In the genomic region with DNA sequence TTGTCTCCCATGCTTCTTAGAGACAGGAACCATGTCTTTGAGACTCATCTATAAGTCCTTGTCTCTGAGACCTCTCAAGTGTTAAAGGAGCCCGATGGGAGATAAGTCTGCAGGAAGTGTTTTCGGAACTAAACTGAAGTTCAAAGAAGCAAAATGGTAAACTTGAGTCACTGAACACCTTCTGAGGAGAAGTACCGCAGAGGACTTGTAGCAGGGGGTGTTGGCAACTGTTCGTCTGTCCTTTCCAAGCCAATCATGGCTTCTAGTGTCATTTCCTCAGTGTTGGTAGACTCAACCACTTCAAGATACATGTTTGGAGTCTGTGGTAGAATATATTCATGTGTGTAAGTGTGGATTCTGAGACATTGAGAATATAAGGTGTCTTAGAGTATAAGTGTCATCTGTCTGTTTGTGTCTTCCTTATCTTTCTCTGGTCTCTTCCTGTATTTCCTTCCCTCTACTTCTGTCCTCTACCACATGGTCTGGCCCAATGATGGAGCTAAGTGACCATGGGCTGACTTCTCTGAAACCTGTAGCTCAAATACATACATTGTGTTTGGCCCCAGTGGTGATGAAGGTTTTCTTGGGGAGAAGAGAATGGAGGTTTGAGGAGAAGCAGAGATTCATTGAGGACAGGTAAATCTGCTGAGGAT, we compare ENCODE assay signal across 13 mouse cellular contexts. TPM values are rescaled to one million over a fixed set of nuclear protein-coding genes. Genes with fewer than 3 reads are reported as not detected.
"Had no signal": no experiment of that assay in that cellular context is flagged by ENCODE, and none has a peak within 500 bp of the region (broad histone marks: within the 10 kb centered on the region; RNA-seq: fewer than 3 reads in every experiment).

No protein-coding gene starts in this region.

- H3K27me3 ChIP-seq: limb, embryonic 13.5 days; midbrain, embryonic 12.5 days; neural tube, embryonic 15.5 days had no signal

- ATAC-seq: midbrain, embryonic 16.5 days had no signal

- H3K27ac ChIP-seq: kidney, postnatal 0 days; layer of hippocampus, adult 2 months; limb, embryonic 13.5 days; liver, embryonic 14.5 days; midbrain, embryonic 12.5 days; neural tube, embryonic 15.5 days; stomach, postnatal 0 days had no signal

- DNase-seq: left cerebral cortex, postnatal 4 days had no signal

- H3K9ac ChIP-seq: limb, embryonic 13.5 days; liver, embryonic 14.5 days; midbrain, embryonic 12.5 days; neural tube, embryonic 15.5 days had no signal

- H3K9me3 ChIP-seq: limb, embryonic 13.5 days; midbrain, embryonic 12.5 days; neural tube, embryonic 15.5 days had no signal

- H3K36me3 ChIP-seq: limb, embryonic 13.5 days; midbrain, embryonic 12.5 days; neural tube, embryonic 15.5 days had no signal

- H3K4me1 ChIP-seq: midbrain, embryonic 12.5 days; neural tube, embryonic 15.5 days had no signal

- H3K4me3 ChIP-seq: layer of hippocampus, adult 2 months; limb, embryonic 13.5 days; midbrain, embryonic 12.5 days; neural tube, embryonic 15.5 days had no signal

- H3K4me2 ChIP-seq: limb, embryonic 13.5 days; midbrain, embryonic 12.5 days; neural tube, embryonic 15.5 days had no signal

RNA-seq across cellular contexts. Expression of a gene that starts 31.9 kb away (rescaled TPM):
- total RNA-seq: layer of hippocampus, adult 2 months; layer of hippocampus, postnatal 10 days; liver, adult 2 months; megakaryocyte-erythroid progenitor cell, adult 5-6 weeks had no signal
- polyA plus RNA-seq: kidney, postnatal 0 days; limb, embryonic 13.5 days; liver, embryonic 14.5 days; midbrain, embryonic 12.5 days; midbrain, embryonic 16.5 days; neural tube, embryonic 11.5 days; neural tube, embryonic 15.5 days had no signal
